Mouse (Mus musculus) hindbrain, postnatal 0 days (tissue): ENCODE data around the gene Cytl1. TPM values are rescaled to one million over a fixed set of nuclear protein-coding genes. Genes with fewer than 3 reads are reported as not detected.
A peak's percentile ranks its signal among the peaks of the same experiment; 100 is the strongest.

Experiments
- ATAC-seq: fragments of 200-750 bp; cut with Nextera tagmentation; 2 replicates; pipeline ENCODE4 v1.8.0; 2017; ENCODE audit warnings: mild to moderate bottlenecking, moderate TSS enrichment, moderate library complexity
- DNase-seq: peaks from one replicate; pipeline ENCODE4 v3.0.0-alpha.2; 2015; ENCODE audit warnings: low spot score
- H3K27ac ChIP-seq: fragments of 300-500 bp; sonication (generic); 2 replicates; pipeline ENCODE4 v1.5.1; 2014; ENCODE audit warnings: mild to moderate bottlenecking
- H3K27me3 ChIP-seq: fragments of 300-500 bp; sonication (generic); 2 replicates; pipeline ENCODE4 v1.6.1; 2014; ENCODE audit warnings: low read length, mixed read lengths; ENCODE audit not compliant: insufficient read depth
- H3K36me3 ChIP-seq: fragments of 300-500 bp; sonication (generic); 2 replicates; pipeline ENCODE4 v1.6.1; 2014; ENCODE audit warnings: low read length, mixed read lengths; ENCODE audit not compliant: insufficient read depth
- H3K4me1 ChIP-seq: fragments of 300-500 bp; sonication (generic); 2 replicates; pipeline ENCODE4 v1.6.1; 2014; ENCODE audit warnings: antibody characterized with exemption, low read length, mixed read lengths; ENCODE audit not compliant: insufficient read depth
- H3K4me2 ChIP-seq: fragments of 300-500 bp; sonication (generic); 2 replicates; pipeline ENCODE4 v1.6.1; 2014; ENCODE audit warnings: low read depth, mild to moderate bottlenecking, low read length, moderate library complexity, mixed read lengths
- H3K4me3 ChIP-seq: fragments of 300-500 bp; sonication (generic); 2 replicates; pipeline ENCODE4 v1.5.1; 2014; ENCODE audit warnings: low read length
- H3K9ac ChIP-seq: fragments of 300-500 bp; sonication (generic); replicated peaks from 2 replicates; pipeline ENCODE4 v1.6.1; 2014; ENCODE audit warnings: mild to moderate bottlenecking, low read length, moderate library complexity, mixed read lengths
- H3K9me3 ChIP-seq: fragments of 300-500 bp; sonication (generic); 2 replicates; pipeline ENCODE4 v1.6.1; 2016; ENCODE audit warnings: low read length, mixed read lengths
- CTCF ChIP-seq: IDR thresholded peaks from 2 replicates; pipeline ENCODE4 v1.5.1; 2016; ENCODE audit warnings: antibody characterized with exemption, control low read depth, low read depth
- WGBS: fragments of 180-500 bp; shearing (Covaris S2); extraction: QIAGEN DNeasy Blood & Tissue Kit; methylation state at CpG from one replicate; pipeline ENCODE4 v1.1.7; 2014; 5-methylcytosine and 5-hydroxymethylcytosine counted together
- polyA plus RNA-seq: library from polyadenylated mRNA; unstranded; fragments of >200 nt; fragmentation: Nextera tagmentation; extraction: Ambion mirVana; gene quantifications from 2 replicates; pipeline ENCODE4 v1.2.1, GENCODE M21; 2015
- total RNA-seq: library from RNA; depleted of rRNA; stranded (reverse); fragments of >200 nt; gene quantifications from 2 replicates; pipeline ENCODE4 v1.2.3, GENCODE M21; 2014

Cytl1 gene
- total and polyA plus RNA-seq, 2 experiments from 2014 or later = 0.94 to 3.5 TPM

GRCm38 (mm10) chr5:37709257-37709904, 25.9 kb upstream of the Cytl1 start:
- 87% methylated on average over 5 of the region's 5 CpGs for WGBS
- H3K9me3 ChIP-seq = 0 out of 2 replicates have a peak, but pooled peaks cover 3% of the 10 kb centered on the region
- H3K27me3 ChIP-seq = no peaks in the 10 kb centered on the region
- no peak overlapping the region for H3K4me3 ChIP-seq
- ATAC-seq (no peak), DNase-seq (no peak)
- no peak overlapping the region for H3K4me2 ChIP-seq
- no peaks in the 10 kb centered on the region for H3K36me3 ChIP-seq
- no peaks in the 10 kb centered on the region for H3K4me1 ChIP-seq
- no peak overlapping the region for H3K9ac ChIP-seq
- no peak for TF ChIP-seq CTCF
- H3K27ac ChIP-seq = no peak overlapping the region

GRCm38 (mm10) chr5:37716505-37717372, 18.6 kb upstream of the Cytl1 start, which contains the start of gene Stk32b:
Gene Stk32b, minus strand, starts transcription at chr5:37717171.
- Histone ChIP-seq H3K27ac (peak within 1 kb of the TSS; percentile 43), H3K9ac (peak within 1 kb of the TSS; percentile 69), H3K9me3 (no peaks in the 10 kb centered on the region), H3K27me3 (no peaks in the 10 kb centered on the region), H3K4me1 (no peaks in the 10 kb centered on the region), H3K36me3 (no peaks in the 10 kb centered on the region), H3K4me3 (peak within 1 kb of the TSS; percentile 57), H3K4me2 (peak within 1 kb of the TSS; percentile 82)
- DNase-seq (peak; percentile 72), ATAC-seq (peak; percentile 81)
- 1% methylated on average over 39 of the region's 40 CpGs for WGBS
- TF ChIP-seq CTCF = no peak

- Histone ChIP-seq H3K9ac (peak overlapping the region; percentile 69), H3K36me3 (no peaks in the 10 kb centered on the region), H3K4me2 (peak overlapping the region; percentile 82), H3K27me3 (no peaks in the 10 kb centered on the region; the same call in 1 of the 2 replicates), H3K4me3 (peak overlapping the region; percentile 57), H3K9me3 (no peaks in the 10 kb centered on the region), H3K27ac (no peak overlapping the region), H3K4me1 (no peaks in the 10 kb centered on the region)
- ATAC-seq (peak; percentile 65), DNase-seq (peak; percentile 86)
- peak; percentile 80 for TF ChIP-seq CTCF
- WGBS = under 1% methylated on average over 14 of the region's 14 CpGs
These were observed 17.8 kb upstream of the Cytl1 start for GRCm38 (mm10) chr5:37717384-37717963.

- no peaks in the 10 kb centered on the region for H3K9me3 ChIP-seq
- H3K4me3 ChIP-seq = no peak overlapping the region
- no peak overlapping the region for H3K9ac ChIP-seq
- no peak for TF ChIP-seq CTCF
- ATAC-seq (no peak), DNase-seq (no peak)
- no peaks in the 10 kb centered on the region for H3K36me3 ChIP-seq
- WGBS = 17% methylated on average over 6 of the region's 6 CpGs
- H3K27me3 ChIP-seq = no peaks in the 10 kb centered on the region; the same call in 1 of the 2 replicates
- H3K4me1 ChIP-seq = no peaks in the 10 kb centered on the region
- no peak overlapping the region for H3K4me2 ChIP-seq
- H3K27ac ChIP-seq = no peak overlapping the region
These were observed 14.6 kb upstream of the Cytl1 start for GRCm38 (mm10) chr5:37720670-37721069.

GRCm38 (mm10) chr5:37725220-37725886, 10.0 kb upstream of the Cytl1 start:
- Histone ChIP-seq H3K9ac (no peak overlapping the region), H3K4me3 (no peak overlapping the region), H3K36me3 (no peaks in the 10 kb centered on the region), H3K4me1 (no peaks in the 10 kb centered on the region), H3K27me3 (no peaks in the 10 kb centered on the region; the same call in 1 of the 2 replicates), H3K27ac (no peak overlapping the region), H3K4me2 (no peak overlapping the region), H3K9me3 (no peaks in the 10 kb centered on the region)
- 60% methylated on average over 4 of the region's 4 CpGs for WGBS
- ATAC-seq (no peak), DNase-seq (no peak)
- no peak for TF ChIP-seq CTCF

GRCm38 (mm10) chr5:37730781-37731180, 4.5 kb upstream of the Cytl1 start:
- Histone ChIP-seq H3K9ac (no peak overlapping the region), H3K27me3 (no peaks in the 10 kb centered on the region), H3K4me1 (no peaks in the 10 kb centered on the region), H3K36me3 (no peaks in the 10 kb centered on the region), H3K4me3 (no peak overlapping the region), H3K4me2 (no peak overlapping the region), H3K9me3 (no peaks in the 10 kb centered on the region), H3K27ac (no peak overlapping the region)
- 91% methylated on average over 2 of the region's 2 CpGs for WGBS
- no peak for TF ChIP-seq CTCF
- DNase-seq (no peak), ATAC-seq (no peak)
